Mouse (Mus musculus) midbrain, embryonic 12.5 days (tissue): ENCODE data around the gene Bcl2l1. TPM values are rescaled to one million over a fixed set of nuclear protein-coding genes. Genes with fewer than 3 reads are reported as not detected.

ENCODE experiments used
- ATAC-seq: fragments of 200-750 bp; cut with Nextera tagmentation; 2 replicates; pipeline ENCODE4 v1.8.0; 2017; ENCODE audit warnings: low read depth, moderate TSS enrichment, moderate library complexity; ENCODE audit not compliant: low FRiP score
- H3K27ac ChIP-seq: fragments of 300-500 bp; sonication (generic); replicated peaks from 2 replicates; pipeline ENCODE4 v1.5.1; 2016; ENCODE audit warnings: mild to moderate bottlenecking
- H3K27me3 ChIP-seq: fragments of 300-500 bp; sonication (generic); 2 replicates; pipeline ENCODE4 v1.6.1; 2016; ENCODE audit warnings: mild to moderate bottlenecking
- H3K36me3 ChIP-seq: fragments of 300-500 bp; sonication (generic); 2 replicates; pipeline ENCODE4 v1.6.1; 2016
- H3K4me1 ChIP-seq: fragments of 300-500 bp; sonication (generic); 2 replicates; pipeline ENCODE4 v1.6.1; 2016
- H3K4me2 ChIP-seq: fragments of 300-500 bp; sonication (generic); replicated peaks from 2 replicates; pipeline ENCODE4 v1.6.1; 2016; ENCODE audit warnings: mild to moderate bottlenecking, moderate library complexity
- H3K4me3 ChIP-seq: fragments of 300-500 bp; sonication (generic); 2 replicates; pipeline ENCODE4 v1.5.1; 2016; ENCODE audit warnings: mild to moderate bottlenecking
- H3K9ac ChIP-seq: fragments of 300-500 bp; sonication (generic); replicated peaks from 2 replicates; pipeline ENCODE4 v1.6.1; 2016; ENCODE audit warnings: mild to moderate bottlenecking, moderate library complexity
- H3K9me3 ChIP-seq: fragments of 300-500 bp; sonication (generic); 2 replicates; pipeline ENCODE4 v1.6.1; 2016; ENCODE audit warnings: mild to moderate bottlenecking
- WGBS: fragments of 180-500 bp; shearing (Covaris S2); methylation state at CpG from one replicate; pipeline ENCODE4 v1.1.7; 2016; 5-methylcytosine and 5-hydroxymethylcytosine counted together
- polyA plus RNA-seq: library from polyadenylated mRNA; unstranded; fragments of >200 nt; fragmentation: Nextera tagmentation; extraction: Ambion mirVana; gene quantifications from 2 replicates; pipeline ENCODE4 v1.2.1, GENCODE M21; 2016

Bcl2l1 gene
- polyA plus RNA-seq, 1 experiment from 2014 or later = 156 TPM

- no peaks in the 10 kb centered on the region for H3K9me3 ChIP-seq
- H3K4me3 ChIP-seq = no peak overlapping the region
- H3K27ac ChIP-seq = no peak overlapping the region
- H3K36me3 ChIP-seq = no peaks in the 10 kb centered on the region
- H3K4me1 ChIP-seq = peaks cover 18% of the 10 kb centered on the region
- 0 out of 2 replicates have a peak, but pooled peaks cover 3% of the 10 kb centered on the region for H3K27me3 ChIP-seq
- no peak overlapping the region for H3K9ac ChIP-seq
- H3K4me2 ChIP-seq = no peak overlapping the region
- ATAC-seq = no peak
- WGBS = 78% methylated on average over 6 of the region's 6 CpGs
These were observed 68.2 kb downstream of the Bcl2l1 start for GRCm38 (mm10) chr2:152763310-152763709.

DNA sequence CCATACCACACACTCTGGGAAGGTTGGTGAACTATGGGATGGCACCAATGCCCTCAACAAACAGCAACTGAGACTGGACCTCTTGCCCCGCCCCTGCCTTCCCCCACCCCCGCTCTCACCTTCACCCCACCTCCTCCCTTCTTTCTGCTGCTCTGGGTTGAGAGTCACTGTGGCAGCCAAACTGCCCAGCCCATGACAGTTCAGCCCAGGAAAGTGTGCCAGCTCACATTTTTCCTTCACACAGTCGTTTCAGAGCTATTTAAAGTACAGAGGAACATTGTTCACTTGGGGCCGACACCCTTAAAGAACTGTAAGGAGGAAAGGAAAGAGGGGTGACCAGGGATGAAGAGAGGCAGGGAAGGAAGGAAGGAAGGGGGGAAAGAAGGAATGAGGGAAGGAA lies 73.2 kb downstream of the Bcl2l1 start:
- H3K36me3 ChIP-seq = no peaks in the 10 kb centered on the region

DNA sequence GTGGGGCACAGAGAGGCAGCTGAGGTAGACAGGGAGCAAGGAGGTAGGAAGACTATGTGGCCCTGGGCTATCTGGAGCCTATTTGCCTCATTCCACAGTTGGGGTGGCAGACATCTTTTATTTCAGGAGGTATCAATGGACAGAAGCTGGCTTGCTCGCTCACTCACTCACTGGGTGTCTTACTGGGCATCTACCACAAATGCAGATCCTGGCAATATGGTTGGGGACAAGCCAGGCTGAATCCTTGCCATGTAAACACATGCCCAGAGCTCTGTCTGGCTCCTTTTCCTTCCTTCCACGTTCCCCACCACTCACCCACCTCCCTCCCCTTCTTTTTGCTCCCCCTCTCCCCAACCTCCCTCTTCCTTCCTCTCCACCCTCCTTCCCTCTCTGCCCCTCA lies 74.0 kb downstream of the Bcl2l1 start:
- Histone ChIP-seq H3K9ac (no peak overlapping the region), H3K9me3 (no peaks in the 10 kb centered on the region), H3K4me2 (no peak overlapping the region), H3K27ac (no peak overlapping the region), H3K4me1 (peaks cover 13% of the 10 kb centered on the region), H3K27me3 (peaks cover 17% of the 10 kb centered on the region), H3K4me3 (no peak overlapping the region), H3K36me3 (no peaks in the 10 kb centered on the region)
- WGBS = 67% methylated on average over 2 of the region's 2 CpGs
- no peak for ATAC-seq

More for the DNA sequence above, 73.2 kb downstream of the Bcl2l1 start:
- Histone ChIP-seq H3K27ac (no peak overlapping the region), H3K4me1 (peaks cover 13% of the 10 kb centered on the region), H3K27me3 (peaks cover 14% of the 10 kb centered on the region), H3K4me2 (no peak overlapping the region), H3K4me3 (no peak overlapping the region), H3K9ac (no peak overlapping the region), H3K9me3 (no peaks in the 10 kb centered on the region)
- 73% methylated on average over 4 of the region's 4 CpGs for WGBS
- no peak for ATAC-seq

DNA sequence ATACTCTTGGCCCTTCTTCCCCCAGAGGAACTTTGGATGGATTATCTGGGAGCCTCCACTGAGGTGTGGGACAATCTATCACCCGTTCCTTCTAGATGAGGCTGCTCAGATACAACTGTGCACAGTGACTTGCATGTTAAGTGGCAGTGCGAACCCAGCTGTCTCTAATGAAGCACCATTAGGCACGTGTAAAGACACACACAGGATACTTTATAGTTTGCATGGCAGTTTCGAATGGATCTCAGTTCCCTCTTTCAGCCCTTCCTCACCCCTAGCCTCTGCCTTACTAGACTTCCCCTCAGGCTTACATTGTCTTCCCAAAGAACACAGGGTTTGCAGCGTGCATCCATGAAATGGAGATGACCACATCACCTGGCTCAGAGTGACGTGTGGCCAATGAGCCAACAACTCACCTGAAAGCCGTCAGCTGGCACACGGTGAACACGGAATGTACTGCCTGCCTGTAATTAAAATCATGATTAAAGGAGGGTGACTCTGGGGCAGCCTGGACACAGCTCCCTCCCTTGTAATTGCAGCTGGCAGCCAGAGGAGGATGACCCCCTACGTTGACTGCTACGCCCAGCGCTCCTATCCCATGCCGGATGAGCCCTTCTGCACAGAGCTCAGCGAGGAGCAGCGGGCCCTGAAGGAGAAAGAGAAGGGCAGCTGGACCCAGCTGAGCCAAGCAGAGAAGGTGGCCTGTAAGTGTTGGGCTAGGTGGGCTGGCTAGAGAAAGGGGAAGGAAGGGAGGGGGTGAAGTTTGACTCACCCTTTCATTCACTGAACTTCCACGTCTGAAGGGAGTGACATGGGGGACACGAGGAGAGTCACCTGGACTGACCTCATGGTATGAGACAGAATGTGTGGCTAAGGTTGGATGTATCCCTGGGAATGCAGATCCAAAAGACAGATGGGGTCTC lies 74.8 kb downstream of the Bcl2l1 start:
- Histone ChIP-seq H3K27me3 (peaks cover 17% of the 10 kb centered on the region), H3K4me2 (no peak overlapping the region)
- 63% methylated on average over 17 of the region's 17 CpGs for WGBS

GRCm38 (mm10) chr2:152753944-152754711 lies 77.4 kb downstream of the Bcl2l1 start, which contains the start of gene Cox4i2:
Cox4i2 (plus strand) TSS chr2:152754173.
- Histone ChIP-seq H3K4me1 (peaks cover 13% of the 10 kb centered on the region), H3K9me3 (no peaks in the 10 kb centered on the region), H3K4me2 (peak within 1 kb of the TSS; percentile 46), H3K36me3 (no peaks in the 10 kb centered on the region), H3K27ac (no peak within 1 kb of the TSS), H3K4me3 (peak within 1 kb of the TSS; percentile 20; the same call in 1 of the 2 replicates), H3K9ac (no peak within 1 kb of the TSS), H3K27me3 (peaks cover 17% of the 10 kb centered on the region)
- 3% methylated on average over 30 of the region's 30 CpGs for WGBS
- ATAC-seq = 0 out of 2 replicates have a peak, but pooled peaks have one; percentile 41

More for the DNA sequence above, 74.8 kb downstream of the Bcl2l1 start:
- no peak for ATAC-seq
- Histone ChIP-seq H3K4me1 (peaks cover 13% of the 10 kb centered on the region), H3K4me3 (no peak overlapping the region), H3K9ac (no peak overlapping the region), H3K27ac (no peak overlapping the region), H3K36me3 (no peaks in the 10 kb centered on the region), H3K9me3 (no peaks in the 10 kb centered on the region)

DNA sequence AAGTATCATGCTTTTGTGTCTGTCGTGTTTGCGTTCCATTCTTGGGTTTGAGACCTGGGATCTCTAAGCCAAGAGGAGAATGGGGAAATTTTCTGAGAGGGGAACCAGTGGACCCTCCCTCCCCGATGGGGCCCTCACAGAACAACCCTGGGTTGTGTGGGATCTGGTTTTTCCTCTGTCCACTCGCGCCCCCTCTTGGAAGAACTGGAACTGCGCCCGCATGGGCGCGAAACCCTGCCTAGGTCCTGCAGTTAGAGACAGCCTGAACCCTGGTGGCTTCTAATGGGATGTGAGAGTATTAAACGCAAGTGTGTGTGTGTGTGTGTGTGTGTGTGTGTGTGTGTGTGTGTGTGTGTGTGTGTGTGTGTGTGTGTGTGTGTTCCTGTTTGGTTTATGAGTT lies 89.1 kb downstream of the Bcl2l1 start:
- Histone ChIP-seq H3K9me3 (no peaks in the 10 kb centered on the region), H3K9ac (no peak overlapping the region), H3K4me2 (no peak overlapping the region), H3K27ac (no peak overlapping the region), H3K4me1 (peaks cover 39% of the 10 kb centered on the region), H3K27me3 (peaks cover 7% of the 10 kb centered on the region), H3K36me3 (no peaks in the 10 kb centered on the region), H3K4me3 (no peak overlapping the region)
- WGBS = 19% methylated on average over 10 of the region's 10 CpGs
- peak; percentile 21; the same call in 1 of the 2 replicates for ATAC-seq

DNA sequence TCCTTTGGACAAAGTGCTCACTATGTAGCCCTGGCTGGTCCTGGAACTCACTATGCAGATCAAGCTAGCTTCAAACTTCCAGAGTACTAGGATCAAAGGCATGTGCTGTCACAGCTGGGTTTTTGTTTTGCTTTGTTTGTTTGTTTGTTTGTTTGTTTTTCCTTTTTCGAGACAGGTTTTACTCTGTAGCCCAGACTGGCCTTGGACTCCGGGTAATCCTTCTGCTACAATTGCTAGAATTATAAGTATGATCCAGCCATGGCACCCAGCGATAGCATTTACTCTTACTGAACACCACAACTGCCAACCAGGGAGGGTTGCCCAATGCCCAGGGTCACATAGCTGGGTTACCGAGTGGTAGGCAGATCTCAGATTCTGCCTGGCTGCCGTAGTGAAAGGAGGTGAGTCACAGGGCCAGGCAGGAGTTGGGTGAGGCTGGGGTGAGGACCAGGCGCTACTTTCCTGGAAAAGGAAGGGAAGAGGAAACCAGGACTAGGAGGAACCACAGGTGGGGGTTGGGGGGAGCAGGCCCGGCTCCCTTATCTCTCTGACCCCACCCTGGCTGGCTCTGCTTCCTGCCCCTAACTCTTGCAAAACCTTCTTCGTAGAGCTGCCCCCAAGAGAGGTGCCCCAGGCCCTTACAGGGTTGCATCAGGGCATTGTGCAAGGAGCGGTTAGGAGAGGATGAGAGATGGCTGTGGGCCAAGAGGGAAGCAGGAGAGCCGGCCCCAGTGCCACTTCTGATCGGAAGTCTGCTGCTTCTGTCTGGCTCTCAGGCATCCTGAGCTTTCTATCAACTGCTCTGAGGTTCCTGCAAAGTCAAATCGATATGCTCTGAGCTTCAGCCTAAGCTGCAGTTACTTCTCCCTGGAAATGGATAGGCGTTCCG lies 90.1 kb downstream of the Bcl2l1 start:
- WGBS = 59% methylated on average over 14 of the region's 14 CpGs
- Histone ChIP-seq H3K4me1 (peaks cover 48% of the 10 kb centered on the region), H3K4me2 (0 out of 2 replicates have a peak overlapping the region, but pooled peaks have one; percentile 4), H3K9me3 (no peaks in the 10 kb centered on the region), H3K9ac (no peak overlapping the region), H3K27ac (peak overlapping the region; percentile 0; the same call in 1 of the 2 replicates), H3K4me3 (no peak overlapping the region), H3K36me3 (no peaks in the 10 kb centered on the region), H3K27me3 (peaks cover 9% of the 10 kb centered on the region)
- no peak for ATAC-seq

GRCm38 (mm10) chr2:152740490-152740889 lies 91.0 kb downstream of the Bcl2l1 start:
- peaks cover 57% of the 10 kb centered on the region for H3K4me1 ChIP-seq
- ATAC-seq = no peak
- H3K27me3 ChIP-seq = peaks cover 12% of the 10 kb centered on the region
- no peak overlapping the region for H3K4me2 ChIP-seq
- no peak overlapping the region for H3K9ac ChIP-seq
- no peaks in the 10 kb centered on the region for H3K9me3 ChIP-seq
- WGBS = 68% methylated on average over 5 of the region's 5 CpGs
- H3K36me3 ChIP-seq = no peaks in the 10 kb centered on the region
- H3K4me3 ChIP-seq = no peak overlapping the region
- H3K27ac ChIP-seq = no peak overlapping the region

DNA sequence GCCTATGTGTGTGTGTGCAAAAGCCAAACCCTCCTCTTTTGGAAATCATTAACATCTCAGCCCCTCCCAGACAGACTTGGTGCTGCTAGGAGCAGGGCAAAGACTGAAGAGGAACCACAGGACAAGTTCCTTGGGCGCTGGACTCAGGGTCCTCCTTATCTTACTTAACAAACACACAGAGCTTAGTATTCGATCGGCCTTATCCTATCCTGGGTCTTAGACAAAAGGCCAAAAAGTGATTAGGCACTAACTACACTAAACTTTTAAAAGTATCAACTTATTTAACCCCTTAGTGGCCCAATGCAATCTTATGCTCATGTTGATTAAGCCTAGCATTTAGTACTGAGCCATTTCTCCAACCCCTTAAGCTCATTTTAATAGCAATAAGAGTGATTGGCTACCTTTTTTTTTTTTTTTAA lies 91.7 kb downstream of the Bcl2l1 start:
- Histone ChIP-seq H3K4me3 (no peak overlapping the region), H3K9ac (no peak overlapping the region), H3K9me3 (no peaks in the 10 kb centered on the region), H3K27me3 (peaks cover 12% of the 10 kb centered on the region), H3K27ac (no peak overlapping the region), H3K4me1 (peaks cover 60% of the 10 kb centered on the region), H3K36me3 (no peaks in the 10 kb centered on the region), H3K4me2 (peak overlapping the region; percentile 80)
- WGBS = 18% methylated on average over 3 of the region's 3 CpGs
- ATAC-seq = no peak

DNA sequence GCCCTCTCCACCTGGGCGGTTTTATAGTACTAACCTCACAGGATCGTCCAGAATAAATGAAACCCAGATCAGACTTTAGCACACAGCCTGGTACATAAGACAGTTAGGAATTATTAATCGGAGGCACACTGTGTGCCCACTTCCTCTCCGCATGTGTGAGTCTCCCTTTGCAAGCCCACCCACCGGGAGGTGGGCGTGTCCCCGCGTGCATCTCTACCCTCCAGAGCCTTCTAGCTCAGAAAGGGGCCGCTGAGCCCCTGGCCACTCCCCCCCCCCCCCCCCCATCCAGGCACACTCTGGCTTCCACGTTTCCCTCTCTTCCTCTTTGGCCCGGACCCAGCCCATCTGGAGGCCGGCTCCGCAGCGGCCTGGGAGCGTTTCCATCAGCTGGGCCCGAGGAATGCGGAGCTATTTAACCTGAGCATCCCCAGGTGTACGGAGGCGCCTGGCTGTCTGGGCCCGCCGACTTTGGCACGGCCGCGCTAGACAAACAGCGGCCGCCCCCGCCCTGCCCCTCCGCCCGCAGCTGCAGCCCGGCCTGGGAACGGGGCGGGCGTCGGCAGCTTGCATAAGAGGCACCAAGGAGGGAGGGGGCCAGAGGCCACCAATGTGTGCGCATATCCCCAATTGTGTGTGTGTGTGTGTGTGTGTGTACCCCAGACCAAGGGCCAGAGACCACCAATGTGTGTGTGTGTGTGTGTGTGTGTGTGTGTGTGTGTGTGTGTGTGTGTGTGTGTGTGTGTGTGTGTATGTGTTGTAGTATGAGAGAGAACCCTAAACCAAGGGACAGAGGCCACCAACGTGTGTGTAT lies 92.3 kb downstream of the Bcl2l1 start:
- WGBS = 2% methylated on average over 34 of the region's 36 CpGs
- peak overlapping the region; percentile 68; the same call in 1 of the 2 replicates for H3K27ac ChIP-seq

More for the DNA sequence above, 92.3 kb downstream of the Bcl2l1 start:
- H3K4me2 ChIP-seq = peak overlapping the region; percentile 80
- peaks cover 13% of the 10 kb centered on the region for H3K27me3 ChIP-seq
- peak overlapping the region; percentile 37 for H3K9ac ChIP-seq
- peaks cover 67% of the 10 kb centered on the region for H3K4me1 ChIP-seq
- peak overlapping the region; percentile 42 for H3K4me3 ChIP-seq
- H3K36me3 ChIP-seq = no peaks in the 10 kb centered on the region
- peak; percentile 13 for ATAC-seq
- no peaks in the 10 kb centered on the region for H3K9me3 ChIP-seq
